Mouse (Mus musculus) layer of hippocampus, adult 18-20 months (tissue): ENCODE results near the gene Gm17018. TPM values are rescaled to one million over a fixed set of nuclear protein-coding genes. Genes with fewer than 3 reads are reported as not detected.
"Not testable (repeated sequence)": the region's sequence is repeated elsewhere in the genome, so short reads cannot be mapped to it uniquely, and the experiment has no call there.

Experiments used
- DNase-seq, 2 experiments: peaks; one replicate each; pipeline ENCODE4 v3.0.0; 2022; ENCODE audit warnings: low spot score in 2 of 2
- total RNA-seq, 2 experiments: library from RNA; stranded (reverse); gene quantifications; 2 replicates each; pipeline ENCODE4 v1.2.3; 2021

Gm17018 gene
- total RNA-seq, 2 experiments from 2014 or later: 59.5 to 64.0 TPM

DNA sequence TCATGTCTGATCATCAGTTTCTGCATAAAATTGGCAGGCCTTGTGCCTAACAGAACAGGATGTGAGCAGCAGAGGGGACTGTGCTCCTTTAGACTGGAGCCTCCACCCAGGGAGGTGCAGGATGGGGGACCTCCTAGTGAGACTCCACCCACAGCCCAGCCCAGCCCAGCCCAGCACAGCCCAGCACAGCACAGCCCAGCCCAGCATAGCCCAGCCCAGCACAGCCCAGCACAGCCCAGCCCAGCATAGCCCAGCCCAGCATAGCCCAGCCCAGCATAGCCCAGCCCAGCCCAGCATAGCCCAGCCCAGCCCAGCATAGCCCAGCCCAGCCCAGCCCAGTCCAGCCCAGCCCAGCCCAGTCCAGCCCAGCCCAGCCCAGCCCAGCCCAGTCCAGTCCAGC lies 12.2 kb upstream of the Gm17018 start:
- not testable (repeated sequence) for DNase-seq

DNA sequence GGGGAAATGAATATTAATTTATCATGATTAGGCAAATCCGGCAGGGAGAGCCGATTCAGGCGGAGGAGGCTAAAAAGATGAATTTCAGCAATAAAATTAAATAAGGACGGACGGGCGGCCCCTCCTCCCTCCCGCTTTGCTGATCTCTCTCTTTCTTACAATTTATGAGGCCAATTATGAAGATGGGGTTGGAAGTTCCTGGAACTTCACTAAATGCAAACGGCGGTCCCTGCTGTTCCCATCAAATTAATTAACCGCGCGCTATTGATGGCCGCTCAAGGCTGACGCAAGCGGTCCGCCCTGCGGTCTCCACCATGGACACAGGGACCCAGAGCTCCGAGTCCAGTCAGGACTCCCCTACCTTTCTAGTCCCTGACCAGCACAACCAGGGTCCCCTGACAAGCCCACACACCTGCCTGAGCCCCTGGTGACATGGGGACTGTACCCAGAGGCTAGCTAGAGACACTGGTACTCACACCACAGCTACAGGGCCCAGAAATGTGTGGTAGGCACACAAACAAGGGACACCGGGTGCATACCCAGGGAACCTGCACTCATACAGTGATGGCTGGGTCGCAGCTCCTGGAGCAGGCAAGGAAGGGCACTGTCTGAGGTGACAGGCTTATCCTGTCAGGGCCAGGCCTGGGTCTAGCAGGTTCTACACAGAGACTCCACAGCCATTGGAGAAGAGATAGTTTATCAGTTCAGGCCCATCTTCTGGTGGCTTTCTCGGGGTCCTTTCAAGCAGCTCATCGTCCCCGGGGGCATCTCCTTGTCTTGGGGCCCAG lies 11.1 kb upstream of the Gm17018 start:
- DNase-seq: no peak

DNA sequence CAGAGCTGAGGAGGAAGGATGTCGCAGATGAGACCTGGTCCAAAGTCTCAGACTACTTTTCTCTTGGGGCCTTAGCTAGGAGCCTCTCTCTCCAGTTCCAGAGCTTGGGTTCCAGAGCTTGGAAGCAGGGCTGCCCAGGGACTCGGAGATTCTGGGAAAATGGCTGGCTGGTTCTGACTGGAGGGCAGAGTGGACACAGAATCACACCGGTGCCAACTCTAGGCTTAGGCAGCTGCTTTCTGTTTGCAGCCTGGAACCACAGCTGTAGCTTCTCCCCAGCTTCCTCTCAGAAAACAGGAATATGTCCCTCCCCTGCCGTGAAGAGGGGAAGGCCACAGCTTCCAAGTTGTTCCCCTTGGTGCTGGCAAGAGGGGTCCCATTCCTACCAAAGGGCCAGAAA lies 10.5 kb upstream of the Gm17018 start:
- no peak for DNase-seq

DNA sequence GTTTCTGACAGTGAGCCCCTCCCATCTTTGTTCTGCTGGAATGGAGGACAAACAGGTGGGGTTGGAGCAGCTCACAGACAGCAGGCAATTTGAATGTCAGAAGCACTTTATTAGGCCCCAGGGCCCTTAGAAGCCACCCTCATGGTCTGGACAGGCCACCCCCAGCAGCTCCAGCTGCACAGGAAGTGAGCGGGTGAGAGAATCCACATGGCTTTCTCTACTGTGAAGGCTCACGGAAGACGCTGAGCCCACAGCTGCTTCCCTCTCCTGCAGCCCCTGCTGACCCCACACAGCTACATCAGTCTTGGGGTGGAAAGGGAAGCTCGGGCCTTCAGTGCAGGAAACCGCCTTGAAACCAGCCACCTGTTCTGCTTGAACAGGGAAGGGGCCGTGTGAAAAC lies 8.2 kb upstream of the Gm17018 start:
- no peak for DNase-seq

DNA sequence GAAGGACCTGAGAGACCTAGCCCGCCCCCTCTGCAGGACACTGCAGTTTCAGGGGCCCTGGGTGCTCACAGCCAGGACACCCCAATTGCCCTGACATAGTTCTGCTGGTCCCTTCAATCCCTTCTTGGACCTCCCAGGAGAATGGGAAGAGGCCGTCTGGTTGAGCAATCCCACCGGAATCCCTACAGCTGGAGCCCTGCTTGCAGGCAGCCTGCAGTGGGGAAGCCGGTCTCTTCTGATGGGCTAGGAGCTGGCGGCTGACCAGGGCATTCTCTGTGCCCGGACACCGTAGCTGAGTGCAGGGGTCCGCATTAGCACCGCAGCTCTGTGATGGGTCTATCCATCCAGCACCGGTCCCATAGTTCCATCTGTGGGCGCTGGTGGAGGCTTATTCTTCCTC lies 6.3 kb upstream of the Gm17018 start:
- DNase-seq: no peak

DNA sequence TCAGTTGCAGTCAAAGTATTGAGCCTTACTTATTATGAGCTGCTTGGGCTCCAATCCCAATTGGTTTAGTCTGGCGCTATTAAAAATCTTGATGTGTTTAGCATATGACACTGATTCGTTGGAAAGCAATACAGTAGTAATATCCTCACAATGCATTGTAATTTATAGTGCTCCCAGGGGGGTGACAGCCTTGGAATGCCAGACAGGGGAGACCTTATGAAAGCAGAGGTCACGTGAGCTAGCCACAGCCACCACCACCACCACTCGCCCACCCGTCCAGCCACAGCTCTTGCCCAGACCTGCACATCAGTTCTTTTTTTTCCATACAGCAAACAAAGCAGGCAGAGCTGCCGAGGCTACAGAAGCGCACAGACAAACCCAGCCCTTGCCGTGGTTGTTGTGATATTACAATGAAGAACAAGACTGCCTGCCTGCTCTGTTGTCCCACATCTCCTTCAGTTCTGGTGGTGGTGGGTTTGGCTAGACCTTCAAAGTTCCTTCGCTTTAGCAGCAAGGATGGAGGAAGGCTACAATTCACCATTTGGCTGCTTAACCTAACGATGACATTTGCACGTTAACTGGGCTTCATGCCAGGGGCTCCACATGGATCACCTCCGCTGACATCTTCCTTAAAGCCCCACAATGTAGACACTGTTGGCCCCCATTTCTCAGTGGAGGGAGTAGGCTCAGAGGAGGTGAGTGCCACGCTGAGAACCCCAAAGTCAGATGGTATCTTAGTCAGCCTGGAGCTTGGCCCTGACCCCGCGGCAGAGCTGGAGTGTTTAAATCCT lies 5.7 kb downstream of the Gm17018 start:
- no peak for DNase-seq

DNA sequence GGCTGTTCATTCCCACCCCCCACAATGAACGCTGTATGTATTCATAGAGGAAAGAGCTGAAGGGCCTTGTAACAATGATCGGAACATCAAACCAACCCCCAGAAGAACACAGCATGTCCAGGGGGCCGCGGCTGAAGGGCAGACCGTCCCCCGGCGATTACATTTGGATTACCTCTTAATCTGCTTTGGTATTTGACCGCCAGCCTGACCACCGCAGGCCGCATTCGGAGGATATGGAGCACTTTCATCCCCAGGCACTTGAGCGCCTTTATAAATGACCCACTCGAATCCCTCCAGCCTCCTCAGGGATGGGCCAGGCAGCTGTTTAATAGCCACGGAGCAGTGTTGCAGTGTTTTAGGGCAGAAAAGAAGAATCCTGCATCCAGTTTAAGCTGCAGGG lies 7.0 kb downstream of the Gm17018 start:
- no peak for DNase-seq

DNA sequence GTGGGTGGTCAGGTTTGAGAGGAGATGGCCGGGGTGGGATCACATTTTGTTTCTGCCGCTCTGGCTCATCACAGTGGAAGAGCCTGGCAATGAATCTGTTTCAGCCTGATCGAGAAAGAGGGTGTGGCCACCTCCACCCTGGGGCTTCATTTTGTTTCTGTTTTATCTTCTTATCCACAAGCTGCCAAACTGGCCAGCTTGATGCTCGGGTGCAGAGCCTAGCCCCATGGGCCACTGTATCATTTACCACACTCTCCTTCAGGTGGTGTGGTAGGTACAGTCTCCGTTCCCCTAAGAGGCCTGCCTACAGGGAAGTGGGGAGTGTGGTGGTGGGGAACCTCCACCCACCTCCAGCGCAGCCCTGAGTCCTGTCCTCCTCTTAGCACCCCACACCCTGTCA lies 12.6 kb downstream of the Gm17018 start:
- no peak for DNase-seq

DNA sequence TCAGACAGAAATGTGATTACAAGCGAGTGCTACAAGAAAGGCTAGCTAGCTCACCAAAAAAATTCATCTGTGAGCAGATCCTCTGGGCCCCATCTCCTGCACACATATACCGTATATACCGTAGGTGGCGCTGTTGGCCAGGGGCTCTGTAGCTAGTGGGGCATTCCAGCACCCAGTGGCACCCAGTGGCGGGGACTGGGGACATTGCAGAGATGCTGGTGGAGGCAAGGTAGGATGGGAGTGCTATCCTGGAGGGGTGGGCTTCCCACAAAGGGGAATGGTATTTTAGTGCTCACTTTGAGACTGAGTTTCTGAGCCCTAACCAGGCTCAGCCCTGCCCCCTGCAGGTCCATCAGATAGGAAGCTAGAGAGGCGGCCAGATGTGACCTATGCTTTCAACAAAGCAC lies 13.4 kb downstream of the Gm17018 start:
- peak; percentile 63 to 83 for DNase-seq

DNA sequence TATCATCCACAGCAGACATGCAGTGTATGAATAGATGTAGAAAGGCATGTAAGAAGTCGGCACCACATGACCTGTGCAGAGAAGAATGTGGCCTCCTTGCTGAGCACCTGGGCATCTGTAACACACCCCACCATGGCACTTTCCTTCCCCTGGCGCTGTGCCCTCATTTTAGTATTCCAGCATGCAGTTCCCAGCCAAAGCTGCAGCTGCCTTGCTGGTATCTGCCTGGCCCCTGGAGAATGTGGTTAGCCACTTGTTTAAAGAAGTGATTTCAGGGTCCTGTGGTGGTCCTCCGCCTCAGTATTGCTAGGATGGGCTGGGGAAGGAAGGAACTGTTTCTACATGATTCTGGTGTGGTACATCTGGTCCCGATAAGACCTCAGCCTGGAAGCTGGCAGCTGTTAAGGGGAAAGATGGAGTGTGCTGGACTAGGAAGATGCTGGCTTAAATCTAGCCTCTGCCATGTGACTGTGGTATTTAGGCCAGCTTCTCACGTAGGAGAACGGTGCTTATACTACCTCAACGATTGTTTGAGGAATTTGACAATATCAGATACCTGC lies 14.0 kb downstream of the Gm17018 start:
- DNase-seq: no peak

DNA sequence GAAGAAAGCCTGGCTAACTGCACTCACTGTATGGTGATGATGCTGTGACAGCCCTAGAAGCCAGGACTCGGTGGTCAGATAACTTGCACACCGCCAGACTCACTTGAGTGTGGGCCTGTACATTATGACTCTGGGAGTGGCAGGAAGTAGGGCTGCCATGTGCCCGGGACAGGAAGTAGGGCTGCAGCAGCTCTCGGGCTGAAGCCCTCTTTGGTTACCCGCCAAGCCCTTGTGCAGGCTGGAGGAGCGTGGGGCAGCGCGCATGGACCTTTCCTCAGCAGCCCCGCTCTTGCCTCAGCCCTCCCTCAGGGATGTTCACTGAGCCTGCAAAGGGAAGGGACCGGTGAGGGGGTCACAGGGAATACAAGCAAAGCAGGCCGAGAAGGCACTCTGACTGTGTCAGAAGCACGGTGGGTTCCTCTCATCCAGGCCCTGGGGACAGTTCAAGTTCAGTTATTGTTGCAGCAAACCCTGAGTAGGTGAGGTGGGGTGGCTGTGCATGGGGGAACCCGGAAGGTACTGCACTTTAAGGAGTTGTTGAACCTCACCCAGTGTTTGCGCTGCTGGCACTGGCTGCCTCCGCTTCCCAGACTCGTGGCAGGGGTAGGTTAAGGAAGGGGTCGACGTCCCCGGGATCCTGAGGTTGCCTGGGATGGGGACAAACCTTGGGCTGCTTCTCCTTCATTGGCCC lies 14.7 kb downstream of the Gm17018 start:
- no peak for DNase-seq

DNA sequence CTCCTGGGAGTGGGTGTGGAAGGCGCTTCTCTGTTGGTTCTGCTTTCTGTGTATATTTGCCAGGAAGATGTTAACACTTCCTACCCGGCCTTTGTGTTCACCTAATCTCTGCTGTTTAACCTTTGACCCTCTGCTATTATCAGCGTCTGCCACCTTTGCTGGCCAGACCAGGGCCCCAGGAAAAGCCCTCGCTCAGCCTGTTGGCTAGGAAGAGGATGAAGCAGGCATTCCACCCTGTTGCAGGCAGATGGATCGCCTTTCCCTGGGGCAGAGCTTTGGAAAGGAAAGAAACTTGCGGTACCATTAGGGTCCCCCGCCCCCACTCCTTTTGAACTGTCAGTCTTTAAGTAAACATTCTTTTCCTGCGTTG lies 15.2 kb downstream of the Gm17018 start:
- no peak for DNase-seq

DNA sequence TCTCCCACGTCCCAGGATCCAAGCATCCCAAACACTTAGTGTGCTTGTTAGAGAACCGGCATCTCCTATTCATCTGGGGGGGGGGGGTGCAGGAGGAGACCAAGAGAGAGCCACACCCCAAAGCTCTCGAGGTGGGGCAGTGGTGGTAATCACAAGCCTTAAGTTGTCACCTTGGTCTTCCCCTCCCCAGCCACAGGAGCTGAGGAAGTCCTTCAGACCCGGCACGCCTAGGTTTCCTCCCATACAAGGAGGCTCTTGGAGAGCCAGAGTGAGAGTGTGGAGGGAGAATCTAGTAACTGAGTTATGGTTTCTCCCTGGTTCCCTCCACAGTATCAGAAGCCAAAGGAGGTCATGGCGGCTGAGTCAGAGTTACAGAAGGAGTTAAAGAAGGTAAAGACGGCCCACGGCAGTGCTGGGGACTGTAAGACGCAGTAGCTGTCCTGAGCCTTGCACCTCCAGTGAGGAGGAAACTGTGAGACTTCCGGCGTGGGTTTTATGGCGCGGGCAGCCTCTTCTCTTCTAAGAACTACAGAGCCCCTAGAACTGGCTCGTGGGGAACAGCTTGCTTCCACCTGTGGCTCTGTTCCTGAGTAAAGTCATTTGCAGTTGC lies 16.8 kb downstream of the Gm17018 start:
- no peak for DNase-seq

DNA sequence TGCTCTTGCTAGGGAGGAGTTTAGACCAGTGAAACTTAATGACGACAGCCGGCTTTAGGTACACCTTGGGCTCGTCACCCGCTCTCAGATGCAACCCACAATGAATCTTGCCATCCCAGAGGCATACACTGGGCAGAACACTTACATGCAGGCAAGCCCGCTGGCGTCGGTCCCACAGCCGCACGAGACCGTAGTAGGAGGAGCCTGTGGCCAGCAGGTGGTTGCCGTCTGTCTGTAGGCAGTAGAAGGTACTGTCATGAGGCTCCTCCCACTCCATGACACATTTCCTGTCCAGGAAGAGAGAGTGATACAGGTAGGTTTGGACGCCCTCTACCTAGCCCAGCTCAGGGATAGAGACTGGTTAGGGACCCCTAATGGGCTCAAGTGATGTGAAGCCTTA lies 18.6 kb downstream of the Gm17018 start:
- DNase-seq: no peak

DNA sequence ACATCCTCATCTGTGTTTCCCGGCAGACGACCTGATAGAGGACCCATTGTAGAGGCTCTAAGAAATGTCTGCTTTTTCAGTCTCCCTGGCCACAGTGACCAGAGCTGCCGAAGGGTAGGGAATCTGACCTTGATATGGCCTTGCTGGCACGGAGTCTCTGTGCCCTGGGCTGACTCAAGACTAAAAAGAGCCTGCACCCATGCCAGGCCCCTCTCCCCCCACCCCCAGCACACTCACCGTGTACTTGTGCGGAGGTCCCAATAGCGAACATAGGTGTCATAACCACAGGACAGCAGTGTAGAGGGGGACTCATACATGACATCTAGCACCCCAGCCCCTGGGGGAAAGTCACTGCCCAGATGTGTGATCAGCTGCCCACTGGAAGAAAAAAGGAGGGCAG lies 19.0 kb downstream of the Gm17018 start:
- DNase-seq: no peak

DNA sequence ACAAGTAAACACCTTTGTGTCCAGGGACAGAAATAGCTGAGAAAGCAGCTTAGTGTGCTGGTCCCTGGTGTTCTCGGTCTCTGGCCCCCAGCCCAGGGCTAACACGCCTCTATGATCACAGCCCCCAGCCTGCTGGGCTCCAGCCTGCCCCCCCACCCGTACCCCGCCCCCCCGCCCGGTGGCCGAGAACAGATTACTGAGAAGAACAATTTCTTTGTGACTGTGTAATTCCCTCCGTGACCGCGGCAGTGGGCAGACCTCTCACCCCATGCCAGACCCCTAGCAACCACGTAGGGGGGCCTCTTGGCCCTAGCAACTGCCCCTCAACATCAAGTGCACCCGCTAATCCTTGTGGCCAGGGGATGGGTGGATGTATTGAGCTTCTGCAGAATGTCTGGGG lies 19.8 kb downstream of the Gm17018 start:
- no peak for DNase-seq

DNA sequence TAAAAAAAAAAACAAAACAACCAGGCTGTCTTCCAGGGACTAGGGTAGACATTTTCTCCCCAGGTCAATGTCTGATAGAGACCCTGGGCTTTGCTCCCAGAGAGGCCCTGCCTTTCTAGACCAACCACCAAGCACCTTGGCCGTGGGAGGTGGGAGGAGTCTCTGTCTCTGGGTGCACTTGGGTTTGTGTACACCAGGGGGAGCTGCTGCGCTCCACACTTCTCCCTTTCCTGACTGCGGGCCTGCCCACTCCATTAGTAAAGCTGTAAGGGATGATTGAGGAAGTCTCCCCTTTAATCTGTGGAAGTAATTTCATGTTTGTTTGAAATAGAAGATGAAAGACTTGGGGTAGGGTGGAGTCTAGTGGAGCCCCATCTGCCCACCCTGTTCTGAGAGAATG lies 20.8 kb downstream of the Gm17018 start:
- DNase-seq: peak; percentile 27 to 64

DNA sequence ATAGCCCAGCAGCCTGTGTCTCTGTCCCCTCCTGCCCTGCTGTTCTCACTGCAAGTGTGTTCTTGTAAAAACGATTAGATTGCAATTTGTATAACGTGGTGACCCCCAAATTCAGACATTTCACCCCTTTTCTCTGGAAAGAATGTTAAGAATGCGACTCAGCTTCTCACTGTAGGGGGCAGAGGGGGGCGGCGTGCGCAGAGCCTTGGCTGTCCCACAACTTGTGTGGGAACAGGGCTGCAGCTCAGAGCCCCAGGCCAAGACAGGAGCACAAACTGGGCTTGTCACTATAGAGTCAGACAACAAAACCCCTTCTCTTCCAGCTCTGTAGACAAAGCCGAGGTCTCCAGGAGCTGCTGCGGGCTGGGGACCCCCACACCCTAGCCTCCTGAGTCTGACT lies 21.7 kb downstream of the Gm17018 start:
- no peak for DNase-seq

DNA sequence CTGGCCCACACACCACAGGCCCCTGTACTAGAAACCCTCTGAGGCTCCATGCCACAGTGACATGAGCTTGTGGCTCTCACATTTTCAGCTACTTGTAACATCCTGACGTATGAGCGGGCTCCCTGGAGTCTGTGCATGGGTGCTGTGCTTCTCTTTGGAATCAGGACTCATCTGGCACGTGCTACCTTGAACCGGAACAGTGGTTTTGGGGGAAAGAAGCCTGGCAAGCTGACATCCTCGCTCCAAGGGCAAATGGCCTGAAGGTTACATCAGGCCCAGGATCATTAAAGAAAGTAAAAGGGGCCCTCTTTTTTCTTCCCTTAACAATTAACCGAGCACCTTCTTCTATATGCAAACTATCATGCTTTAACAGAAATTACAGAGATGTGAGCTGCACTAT lies 22.7 kb downstream of the Gm17018 start:
- no peak for DNase-seq

DNA sequence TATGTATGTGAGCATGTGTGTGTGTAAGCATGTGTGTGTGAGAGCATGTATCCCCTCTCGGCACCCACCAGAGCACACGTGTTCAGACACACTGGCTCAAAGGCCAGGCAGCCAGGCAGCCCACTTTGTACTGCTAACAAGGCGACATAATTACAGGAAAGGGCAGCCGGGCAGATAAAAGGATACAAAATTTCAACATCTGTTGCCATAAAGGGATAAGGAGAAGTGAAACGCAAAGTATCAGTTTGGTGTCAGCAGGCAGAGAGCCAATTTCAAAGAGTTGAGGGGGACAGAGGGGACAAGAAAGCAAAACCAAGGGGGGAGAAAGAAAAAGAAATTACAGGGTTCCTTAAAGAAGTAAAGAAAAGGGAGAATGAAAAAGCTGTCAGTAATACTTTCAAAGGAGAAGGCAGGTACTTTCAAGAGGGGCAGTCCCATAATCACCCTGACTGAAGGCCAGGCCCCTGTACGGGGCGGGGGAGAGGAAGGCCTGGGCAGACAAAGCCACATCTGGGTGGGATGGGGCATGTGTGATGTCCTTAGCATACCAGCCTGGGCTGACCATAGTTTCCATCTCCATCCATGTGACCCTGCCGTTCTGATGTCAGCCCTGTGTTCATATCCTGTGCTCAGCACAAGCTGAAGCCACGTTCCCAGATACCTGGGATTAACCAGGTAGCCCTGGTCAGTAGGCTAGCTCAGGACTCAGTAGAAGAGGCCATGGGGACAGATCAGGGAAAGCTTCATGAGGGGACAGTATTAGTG lies 24.6 kb downstream of the Gm17018 start:
- no peak for DNase-seq

DNA sequence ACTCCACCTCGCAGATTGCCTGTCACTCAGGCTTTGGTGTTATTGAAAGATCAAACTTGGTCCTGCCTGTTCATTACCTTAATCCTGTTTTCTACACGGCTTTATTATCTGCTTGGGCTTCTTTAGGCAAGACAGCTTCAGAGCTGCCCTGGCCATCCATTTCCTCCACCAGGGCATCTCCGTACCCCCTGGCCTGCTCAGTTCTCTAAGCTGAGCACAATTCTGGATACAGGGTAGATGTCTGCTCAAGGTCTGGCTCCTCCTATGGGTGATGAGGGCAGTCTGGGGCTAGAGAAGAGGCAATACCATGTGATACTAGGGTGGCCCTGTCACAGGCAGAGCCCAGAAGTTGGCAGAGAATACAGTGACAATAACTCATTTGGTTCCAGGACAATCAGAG lies 26.4 kb downstream of the Gm17018 start:
- DNase-seq: no peak
